Mouse (Mus musculus) embryonic stem cell, embryonic (primary cell): ENCODE data around the gene Washc1.

Source experiments
- CTCF ChIA-PET, 4 experiments: fragments of 300-600 bp in 2 of 4; fragments of 350-600 bp in 2 of 4; sonication (Branson Sonifier 250); formaldehyde crosslinking; loops; one replicate each; lab custom pipeline; 2022; ENCODE audit warnings: inconsistent platforms in 2 of 4; lab: Charles Lee
- POLR2A ChIA-PET, 4 experiments: fragments of 300-600 bp in 2 of 4; fragments of 350-600 bp in 2 of 4; sonication (Branson Sonifier 250); formaldehyde crosslinking; loops; one replicate each; lab custom pipeline; 2022; ENCODE audit warnings: antibody characterized with exemption in 4 of 4, inconsistent platforms in 1 of 4; lab: Charles Lee

Washc1 gene

DNA sequence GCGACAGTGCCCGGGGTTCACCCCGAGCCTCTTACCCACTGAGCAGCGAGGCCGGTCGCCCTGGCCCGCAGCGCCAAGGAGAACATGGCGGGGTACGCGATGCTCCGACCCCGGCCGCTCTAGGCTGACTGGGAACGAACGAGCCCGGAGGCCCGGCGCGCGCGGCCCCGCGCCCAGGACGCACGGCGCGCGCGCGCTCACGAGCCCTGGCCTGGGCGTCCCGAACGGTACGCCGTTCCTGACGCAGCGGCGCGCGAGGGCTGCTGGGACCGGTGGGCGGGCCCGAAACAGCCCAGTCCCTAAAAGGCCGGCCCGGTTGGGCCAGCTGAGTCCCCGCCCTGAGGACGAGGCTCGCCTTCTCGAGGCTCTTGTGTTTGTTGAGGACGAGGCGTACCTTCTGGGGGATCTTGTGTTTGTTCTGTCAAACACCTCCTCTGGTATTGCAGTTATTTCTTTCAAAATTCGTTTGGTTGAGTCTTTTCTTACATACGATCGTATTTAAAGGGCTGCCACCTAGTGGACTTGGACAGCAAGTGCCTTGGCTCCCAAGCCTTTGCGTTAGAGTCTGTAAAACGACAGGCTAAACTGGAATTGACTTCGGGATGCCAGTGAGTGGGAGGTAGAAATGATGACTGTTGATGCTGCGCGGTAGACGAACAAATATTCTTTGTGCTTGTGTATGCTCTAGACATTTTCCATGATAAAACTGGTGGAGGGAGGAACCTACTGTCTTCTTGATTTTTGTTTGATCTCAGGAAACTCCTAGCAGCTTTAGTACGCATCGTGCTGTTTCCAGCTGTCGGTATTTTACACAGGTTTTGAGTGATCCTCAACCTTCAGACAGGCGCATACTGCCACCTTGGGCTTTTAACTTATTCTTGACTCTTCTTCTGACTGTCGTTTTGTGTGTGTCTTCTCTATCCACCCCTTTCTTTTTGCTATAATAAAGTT lies 9.7 kb upstream of the Washc1 start, which contains the start of gene Ndufv2:
Gene Ndufv2, minus strand, starts transcription at position 180 of the 951 bp plus-strand sequence.
- ChIA-PET POLR2A (interaction anchor here in 3 of 4 experiments (0.5 to 3.7 kb wide), 27 partner anchors 10 to 488 kb away, joined by 3 to 29 read pairs (median 5); partner anchors contain the start of genes Washc1 (in 3 of the 3), Ankrd12 (in 2 of the 3), Ddx11 (in 1 of the 3) and Ralbp1 (in 1 of the 3)), CTCF (interaction anchor here (0.6 to 2.3 kb wide), 17 partner anchors 9 to 239 kb away, joined by 3 to 13 read pairs (median 4); partner anchors contain the start of gene Washc1 (in 1 of the 4))

DNA sequence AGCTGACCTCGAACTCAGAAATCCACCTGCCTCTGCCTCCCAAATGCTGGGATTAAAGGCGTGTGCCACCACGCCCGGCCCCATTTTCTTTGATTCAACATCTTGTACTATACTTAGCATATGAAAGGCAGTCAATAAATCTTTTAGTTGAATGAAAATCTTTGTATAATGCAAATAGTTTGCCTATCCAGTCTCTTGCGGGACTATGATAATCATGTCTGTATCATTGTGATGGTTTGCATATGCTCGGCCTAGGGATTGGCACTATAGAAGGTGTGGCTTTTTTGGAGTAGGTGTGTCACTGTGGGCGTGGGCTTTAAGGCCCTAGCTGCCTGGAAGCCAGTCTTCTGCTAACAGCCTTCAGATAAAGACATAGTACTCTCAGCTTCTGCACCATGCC lies 7.3 kb upstream of the Washc1 start:
- CTCF ChIA-PET, result interaction anchor here in 3 of 4 experiments (0.6 to 1.1 kb wide), 7 partner anchors 26 to 455 kb away, joined by 3 to 5 read pairs (median 3); no protein-coding TSS in a partner anchor
- POLR2A ChIA-PET, result interaction anchor here in 3 of 4 experiments (0.6 to 1.7 kb wide), 8 partner anchors 7 to 403 kb away, joined by 3 to 5 read pairs (median 3); partner anchors contain the start of genes Ankrd12 (in 1 of the 3) and Washc1 (in 1 of the 3)

DNA sequence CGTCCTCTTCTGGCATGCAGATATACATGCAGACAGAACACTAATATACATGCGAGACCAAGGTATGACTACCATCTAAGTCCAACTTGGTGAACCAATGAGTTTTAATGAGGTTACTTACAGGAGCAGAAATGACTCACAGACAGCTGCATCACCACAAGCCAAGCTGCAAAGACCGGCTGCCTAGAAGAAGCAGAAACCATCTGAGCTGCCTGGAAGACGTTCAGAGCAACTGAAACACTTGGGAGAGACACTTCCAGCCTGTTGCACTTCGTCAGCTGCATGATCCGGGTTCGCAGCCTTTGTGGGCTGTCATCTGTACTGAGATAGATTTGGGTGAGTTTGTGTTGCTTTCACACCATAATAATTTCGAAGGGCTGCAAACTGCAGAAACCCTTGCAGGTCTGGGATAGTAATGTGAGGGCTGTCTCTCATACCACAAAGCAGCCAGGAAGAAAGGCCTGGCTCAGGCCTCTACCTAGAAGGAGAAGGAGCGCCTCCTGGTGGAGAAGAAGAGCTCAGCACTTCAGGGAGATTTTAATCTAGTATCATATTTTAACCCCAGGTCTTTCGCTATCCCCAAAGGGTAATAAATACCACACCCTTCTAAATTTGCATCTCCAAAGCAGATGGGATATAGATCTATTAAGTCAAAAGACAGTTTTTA lies 4.6 kb upstream of the Washc1 start:
- ChIA-PET CTCF (interaction anchor here (0.5 to 2.3 kb wide), 60 partner anchors 9 to 1592 kb away, joined by 3 to 13 read pairs (median 4); partner anchors contain the start of genes Ddx11 (in 2 of the 4) and Ankrd12 (in 1 of the 4)), POLR2A (interaction anchor here (0.5 to 5.7 kb wide), 30 partner anchors 9 to 494 kb away, joined by 3 to 24 read pairs (median 3); partner anchors contain the start of genes Ankrd12 (in 1 of the 4), Ddx11 (in 1 of the 4) and Vapa (in 1 of the 4))

DNA sequence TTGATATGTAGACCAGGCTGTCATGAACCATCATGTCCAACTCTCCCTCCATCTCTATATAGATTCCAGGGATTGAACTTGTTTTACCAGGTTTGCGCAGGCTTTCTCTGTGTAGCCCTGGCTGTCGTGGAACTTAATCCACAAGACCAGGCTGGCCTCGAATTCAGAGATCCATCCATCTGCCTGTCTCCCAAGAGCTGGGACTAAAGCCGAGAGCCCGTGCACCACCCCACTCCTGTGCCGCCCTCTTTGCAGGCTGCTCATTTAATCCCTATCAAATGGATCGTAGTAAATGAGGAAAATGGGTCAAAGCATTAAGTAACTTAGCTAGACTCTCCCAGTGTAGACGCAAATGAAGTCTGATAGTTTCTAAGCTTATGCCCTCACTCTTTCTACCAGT lies 3.9 kb upstream of the Washc1 start:
- CTCF ChIA-PET, result interaction anchor here (0.5 to 2.3 kb wide), 57 partner anchors 9 to 1591 kb away, joined by 3 to 13 read pairs (median 4); partner anchors contain the start of genes Ddx11 (in 2 of the 4) and Ankrd12 (in 1 of the 4)
- POLR2A ChIA-PET, result interaction anchor here (0.5 to 5.7 kb wide), 36 partner anchors 9 to 494 kb away, joined by 3 to 24 read pairs (median 3); partner anchors contain the start of genes Ankrd12 (in 1 of the 4), Ddx11 (in 1 of the 4) and Vapa (in 1 of the 4)

DNA sequence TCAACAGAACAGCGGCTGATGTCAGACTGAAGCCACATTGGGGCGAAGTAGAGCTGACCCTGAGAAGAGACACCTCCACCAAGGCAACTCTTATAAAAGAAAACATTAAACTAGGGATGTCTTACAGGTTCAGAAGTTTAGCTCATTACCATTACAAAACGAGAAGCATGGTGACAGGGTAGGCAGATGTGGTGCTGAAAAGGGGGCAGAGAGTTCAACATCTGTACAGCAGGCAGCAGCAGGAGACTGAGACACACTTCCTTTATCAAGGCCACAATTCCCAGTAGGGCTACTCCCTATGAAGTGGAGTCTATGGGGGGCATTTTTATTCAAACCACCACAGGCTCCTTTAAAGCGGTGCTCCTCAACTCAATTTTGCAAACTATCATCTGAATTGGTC lies 3.1 kb upstream of the Washc1 start:
- ChIA-PET CTCF (interaction anchor here (0.6 to 2.3 kb wide), 15 partner anchors 14 to 525 kb away, joined by 3 to 13 read pairs (median 5); no protein-coding TSS in a partner anchor), POLR2A (interaction anchor here (0.5 to 5.7 kb wide), 16 partner anchors 13 to 371 kb away, joined by 3 to 24 read pairs (median 3); partner anchors contain the start of genes Ankrd12 (in 1 of the 4) and Ddx11 (in 1 of the 4))

DNA sequence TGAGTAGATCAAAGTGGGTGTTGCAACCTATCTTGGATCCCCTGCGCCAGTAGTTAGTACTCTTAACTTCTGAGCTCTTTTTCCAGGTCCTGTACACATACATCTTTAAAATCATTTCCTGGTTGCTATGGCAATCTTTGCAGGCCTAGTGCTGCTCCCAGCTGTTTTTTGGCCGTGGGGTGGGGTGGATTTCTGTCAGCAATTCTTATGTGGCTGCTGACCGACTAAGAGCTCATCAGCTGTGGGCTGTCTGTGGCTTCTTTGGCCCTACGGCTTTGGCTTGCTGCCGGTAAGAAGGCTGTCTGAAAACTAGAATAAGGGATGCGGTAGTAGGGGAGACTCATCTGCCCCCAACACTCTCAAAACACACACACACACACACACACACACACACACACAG lies 599 bp upstream of the Washc1 start:
- POLR2A ChIA-PET, result interaction anchor here in 3 of 4 experiments (0.5 to 5.7 kb wide), 29 partner anchors 7 to 513 kb away, joined by 3 to 24 read pairs (median 4); partner anchors contain the start of genes Ndufv2 (in 3 of the 3), Ddx11 (in 2 of the 3), Ankrd12 (in 1 of the 3) and Rab31 (in 1 of the 3)
- CTCF ChIA-PET, result interaction anchor here (0.6 to 1.8 kb wide), 9 partner anchors 9 to 1063 kb away, joined by 3 to 8 read pairs (median 3); partner anchors contain the start of gene Ndufv2 (in 1 of the 4)

DNA sequence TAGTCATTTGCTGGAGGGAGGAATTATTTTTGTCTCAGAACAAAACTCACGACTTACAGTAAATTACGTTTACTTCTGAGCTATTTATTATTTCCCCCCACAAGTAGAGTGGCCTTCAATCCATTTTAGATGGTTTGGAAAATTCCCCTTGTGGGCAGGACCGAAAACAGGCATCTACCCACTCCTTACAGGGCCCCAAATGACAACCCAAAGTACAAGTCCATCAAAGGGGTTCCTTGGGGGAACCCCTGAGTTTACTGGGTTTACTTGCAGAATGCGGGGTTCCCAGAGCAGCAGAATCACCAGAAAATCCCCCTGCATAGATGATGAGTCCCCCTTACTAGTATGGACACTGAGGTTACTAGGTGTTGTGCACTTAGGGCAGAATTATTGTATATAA lies 821 bp downstream of the Washc1 start:
- POLR2A ChIA-PET, result interaction anchor here in 2 of 4 experiments (0.5 to 5.7 kb wide), 5 partner anchors 9 to 34 kb away, joined by 3 to 24 read pairs (median 4); partner anchors contain the start of genes Ndufv2 (in 2 of the 2) and Ankrd12 (in 1 of the 2)

DNA sequence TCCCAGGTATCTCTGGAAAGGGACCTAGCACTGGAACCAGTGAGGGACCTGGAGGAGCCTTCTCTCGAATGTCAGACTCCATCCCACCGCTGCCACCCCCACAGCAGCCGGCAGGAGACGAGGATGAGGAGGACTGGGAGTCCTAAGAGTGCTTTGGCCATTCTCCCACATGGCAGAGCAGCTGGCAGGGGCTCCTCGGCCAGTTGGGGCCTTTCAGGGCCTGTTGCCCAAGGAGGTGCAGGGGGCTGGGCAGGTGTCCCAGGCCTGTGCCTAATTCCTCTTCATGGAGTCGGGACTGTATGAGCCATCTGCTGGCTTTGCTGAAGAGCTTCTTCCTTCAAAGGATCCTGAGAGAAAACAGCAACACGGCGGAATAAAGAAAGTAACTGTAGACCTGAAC lies 7.6 kb downstream of the Washc1 start:
- ChIA-PET POLR2A (interaction anchor here in 1 of 4 experiments (0.6 kb wide), 1 partner anchor 8 kb away, joined by 4 read pairs; no protein-coding TSS in a partner anchor), CTCF (no interaction called here)

More for the DNA sequence above, 821 bp downstream of the Washc1 start:
- CTCF ChIA-PET, result interaction anchor here in 1 of 4 experiments (1.3 kb wide), 1 partner anchor 179 kb away, joined by 3 read pairs; no protein-coding TSS in a partner anchor

DNA sequence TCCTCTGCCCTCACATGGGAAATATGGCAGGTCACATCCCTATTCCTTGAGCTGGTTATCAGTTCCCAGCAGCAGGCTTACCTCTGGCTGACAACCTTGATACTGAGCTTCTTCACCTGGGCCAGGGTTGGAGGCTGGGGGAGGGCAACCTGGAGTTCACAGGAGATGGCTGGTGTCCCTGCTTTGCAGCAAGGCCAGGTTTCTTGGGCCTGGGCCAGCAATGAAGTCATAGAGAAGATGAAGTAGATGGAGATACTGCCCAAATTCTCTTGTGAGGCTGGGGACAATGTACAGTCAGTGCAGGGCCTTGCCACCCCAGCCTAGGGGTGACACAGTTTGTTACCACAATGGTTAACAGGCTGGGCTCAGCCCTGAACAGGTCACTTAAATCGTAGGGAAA lies 9.4 kb downstream of the Washc1 start:
- ChIA-PET CTCF (interaction anchor here in 1 of 4 experiments (1.1 kb wide), 1 partner anchor 14 kb away, joined by 4 read pairs; no protein-coding TSS in a partner anchor), POLR2A (interaction anchor here in 2 of 4 experiments (0.6 to 0.7 kb wide), 2 partner anchors 10 to 317 kb away, joined by 4 to 6 read pairs; partner anchors contain the start of gene Washc1 (in 1 of the 2))

DNA sequence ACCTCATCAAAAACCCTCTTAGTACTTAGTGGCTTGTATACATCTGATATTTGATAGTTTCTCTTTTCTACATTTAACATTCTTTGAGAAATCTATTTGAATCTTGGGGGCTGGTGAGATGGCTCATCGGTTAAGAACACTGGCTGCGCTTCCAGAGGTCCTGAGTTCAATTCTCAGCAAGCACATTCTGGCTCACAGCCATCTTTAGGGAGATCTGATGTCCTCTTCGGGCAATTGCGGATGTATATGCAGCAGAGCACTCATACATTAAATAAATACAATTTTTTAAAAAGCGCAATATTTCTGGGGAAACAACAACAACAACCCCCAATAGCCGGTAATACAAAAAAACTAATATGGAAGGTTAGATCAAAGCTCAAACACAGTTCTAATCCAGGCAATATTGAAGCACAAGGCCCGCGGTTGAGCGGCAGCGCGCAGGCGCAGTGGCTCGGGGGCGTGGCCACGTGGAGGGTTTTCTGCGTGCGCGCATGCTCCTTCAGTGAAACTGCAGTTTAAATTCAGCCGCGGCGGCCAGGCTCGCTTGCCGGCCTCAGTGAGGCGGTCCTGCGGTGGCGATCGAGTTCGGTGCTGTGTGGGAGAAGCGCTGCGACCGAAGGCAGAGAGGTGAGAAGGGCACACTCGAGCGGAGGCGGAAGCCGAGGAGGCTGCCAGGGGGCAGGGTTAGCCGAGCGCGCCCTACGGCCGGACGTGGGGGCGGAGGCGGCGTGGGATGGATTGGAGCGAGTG lies 11.9 kb downstream of the Washc1 start, which contains the start of gene Ddx11:
Gene Ddx11, plus strand, starts transcription at position 455 of the 750 bp plus-strand sequence.
- ChIA-PET CTCF (interaction anchor here in 2 of 4 experiments (1.2 to 1.5 kb wide), 4 partner anchors 13 to 16 kb away, joined by 4 to 5 read pairs (median 4); no protein-coding TSS in a partner anchor), POLR2A (interaction anchor here in 2 of 4 experiments (0.6 to 4.6 kb wide), 13 partner anchors 10 to 363 kb away, joined by 3 to 23 read pairs (median 3); partner anchors contain the start of gene Washc1 (in 2 of the 2))

DNA sequence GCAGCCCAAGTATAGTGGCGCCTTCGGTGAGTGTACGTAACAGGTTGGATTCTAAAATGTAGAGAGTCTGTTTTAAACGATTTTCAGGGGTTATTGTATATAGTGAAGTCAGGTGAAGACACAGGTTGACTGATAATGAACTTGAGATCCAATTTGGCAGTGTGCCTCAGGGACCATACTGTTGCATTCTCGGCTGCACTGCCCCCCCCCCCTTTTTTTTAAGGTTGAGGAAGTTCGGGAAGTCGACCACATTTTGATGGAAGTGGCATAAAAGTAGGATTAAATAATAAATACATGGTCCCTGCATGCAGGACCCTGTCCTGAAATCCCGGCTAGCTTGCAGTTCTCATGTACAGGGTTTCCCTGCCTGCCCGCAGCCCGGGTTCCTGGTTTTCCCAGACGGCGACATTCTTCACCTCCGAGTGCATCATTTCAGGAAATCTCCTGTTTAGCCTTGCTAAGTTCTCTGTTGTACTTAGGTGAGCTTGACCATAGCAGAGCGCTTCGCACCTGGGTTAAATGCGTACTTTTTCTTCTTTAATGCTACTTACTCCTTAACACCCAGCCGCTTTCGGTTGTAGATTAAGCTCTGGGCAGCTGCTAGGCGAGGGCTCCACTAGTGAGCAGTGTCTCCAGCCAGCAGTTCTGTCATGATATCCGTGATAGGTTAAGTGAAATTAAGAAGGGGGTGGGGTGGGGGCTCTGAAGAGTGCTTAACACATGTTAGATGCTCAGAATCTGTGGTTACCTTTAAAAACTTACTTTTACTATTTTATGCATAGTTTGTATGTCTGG lies 12.7 kb downstream of the Washc1 start:
- POLR2A ChIA-PET, result interaction anchor here in 3 of 4 experiments (0.6 to 4.6 kb wide), 15 partner anchors 10 to 362 kb away, joined by 3 to 23 read pairs (median 4); partner anchors contain the start of gene Washc1 (in 2 of the 3)
- CTCF ChIA-PET, result interaction anchor here (0.6 to 1.6 kb wide), 9 partner anchors 12 to 362 kb away, joined by 3 to 10 read pairs (median 4); no protein-coding TSS in a partner anchor

DNA sequence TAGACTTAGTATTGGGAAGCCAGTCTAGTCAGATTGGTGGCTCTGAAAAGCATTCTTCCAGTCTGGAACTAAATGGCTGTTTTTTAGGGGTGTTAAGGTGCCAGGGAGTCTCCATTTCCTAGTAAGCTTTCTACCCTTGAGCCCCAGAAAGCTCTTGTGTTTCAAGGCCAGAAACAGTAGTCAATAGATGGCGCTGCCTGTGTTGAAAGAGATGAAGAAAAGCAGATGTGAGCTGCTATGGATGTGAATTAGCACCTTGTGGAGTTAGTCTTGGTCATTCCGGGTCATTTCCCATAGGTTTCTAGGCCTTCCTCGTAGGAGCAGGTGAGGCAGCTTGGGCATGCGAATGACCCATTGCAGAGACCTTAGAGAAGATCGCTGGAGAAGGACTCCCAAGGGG lies 13.9 kb downstream of the Washc1 start:
- POLR2A ChIA-PET, result interaction anchor here in 3 of 4 experiments (0.5 to 4.6 kb wide), 10 partner anchors 14 to 361 kb away, joined by 3 to 23 read pairs (median 4); partner anchors contain the start of gene Washc1 (in 2 of the 3)
- CTCF ChIA-PET, result interaction anchor here (0.5 to 1.6 kb wide), 21 partner anchors 9 to 567 kb away, joined by 3 to 12 read pairs (median 3); partner anchors contain the start of gene Washc1 (in 1 of the 4)

DNA sequence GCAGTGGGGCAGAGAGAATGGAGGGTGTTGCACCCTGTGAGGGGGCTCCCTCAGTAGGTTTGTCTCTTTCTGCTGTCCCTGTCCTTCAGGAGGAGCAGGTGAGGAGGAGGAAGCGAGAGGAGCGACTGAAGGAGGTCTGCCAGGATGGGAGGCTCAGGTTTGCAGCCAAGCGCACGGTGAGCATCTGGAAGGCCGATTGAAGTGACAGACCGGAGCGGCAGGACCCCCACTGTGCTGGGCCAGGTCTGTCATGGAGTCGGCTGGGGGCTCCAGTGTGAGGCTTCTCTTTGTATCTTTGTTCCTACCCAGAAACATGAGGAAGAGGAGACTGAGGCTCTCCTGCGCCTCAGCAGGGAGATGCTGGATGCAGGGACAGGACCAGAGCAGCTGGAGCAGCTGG lies 19.0 kb downstream of the Washc1 start:
- ChIA-PET CTCF (interaction anchor here in 1 of 4 experiments (0.6 kb wide), 1 partner anchor 72 kb away, joined by 4 read pairs; no protein-coding TSS in a partner anchor), POLR2A (no interaction called here)

DNA sequence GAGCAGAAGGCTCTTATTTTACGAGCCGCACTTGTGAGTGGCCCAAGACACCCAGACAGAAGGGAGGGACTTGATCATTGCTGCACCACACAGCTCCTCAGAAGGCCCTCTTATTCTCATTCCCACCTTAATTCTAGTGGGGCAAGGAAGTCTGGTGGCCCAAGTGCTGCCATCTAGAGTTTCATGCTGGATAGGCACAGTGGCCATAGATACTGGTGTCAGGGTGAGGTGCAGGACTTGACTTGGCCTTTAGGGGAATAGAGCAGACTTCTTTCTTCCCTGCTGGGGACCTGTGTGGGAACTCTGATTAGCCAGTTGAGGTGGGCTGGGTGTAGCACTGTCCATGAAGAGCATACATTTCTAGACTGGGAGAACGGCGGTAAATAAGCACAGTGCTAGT lies 19.9 kb downstream of the Washc1 start:
- POLR2A ChIA-PET, result interaction anchor here in 1 of 4 experiments (0.5 kb wide), 1 partner anchor 343 kb away, joined by 3 read pairs; no protein-coding TSS in a partner anchor
- CTCF ChIA-PET, result interaction anchor here in 1 of 4 experiments (0.7 to 1.0 kb wide), 2 partner anchors 9 to 24 kb away, joined by 3 to 5 read pairs; no protein-coding TSS in a partner anchor
